9 mouse cellular contexts compared by ENCODE assay signal in genomic region chr16:30120330-30121265, GRCm38 (mm10). TPM values are rescaled to one million over a fixed set of nuclear protein-coding genes. Genes with fewer than 3 reads are reported as not detected.
A peak's percentile ranks its signal among the peaks of the same experiment; 100 is the strongest.
DNase-seq lines count a peak whose midpoint lies in the region; ATAC-seq and TF ChIP-seq lines count a peak whose summit lies in the region.
"Had no signal": no experiment of that assay in that cellular context is flagged by ENCODE, and none has a peak within 500 bp of the region (broad histone marks: within the 10 kb centered on the region; RNA-seq: fewer than 3 reads in every experiment).

No protein-coding gene starts in this region.

- H3K4me3 ChIP-seq in intestine, embryonic 14.5 days (ENCODE audit: low read depth, low read length): no peak overlapping the region
- H3K4me3 ChIP-seq in intestine, postnatal 0 days (ENCODE audit: low read depth, low read length): no peak overlapping the region
- H3K4me3 ChIP-seq in hindbrain, embryonic 15.5 days: peak overlapping the region; percentile 13; the same call in 1 of the 2 replicates
- H3K4me3 ChIP-seq in neural tube, embryonic 11.5 days (ENCODE audit: low read depth, low read length): no peak overlapping the region

- H3K36me3 ChIP-seq in intestine, embryonic 14.5 days (ENCODE audit: control insufficient read depth, insufficient read depth, low read length): no peaks in the 10 kb centered on the region
- no peaks in the 10 kb centered on the region for H3K36me3 ChIP-seq in intestine, postnatal 0 days (ENCODE audit: control insufficient read depth, insufficient read depth)
- H3K36me3 ChIP-seq in hindbrain, embryonic 15.5 days: no peaks in the 10 kb centered on the region
- H3K36me3 ChIP-seq in neural tube, embryonic 11.5 days (ENCODE audit: control insufficient read depth, insufficient read depth, low read length): no peaks in the 10 kb centered on the region

- H3K9me3 ChIP-seq in intestine, embryonic 14.5 days (ENCODE audit: control insufficient read depth, low read length): no peaks in the 10 kb centered on the region
- H3K9me3 ChIP-seq in intestine, postnatal 0 days (ENCODE audit: control insufficient read depth): no peaks in the 10 kb centered on the region
- H3K9me3 ChIP-seq in hindbrain, embryonic 15.5 days: no peaks in the 10 kb centered on the region
- no peaks in the 10 kb centered on the region for H3K9me3 ChIP-seq in neural tube, embryonic 11.5 days (ENCODE audit: control insufficient read depth, low read length)

- H3K9ac ChIP-seq in intestine, embryonic 14.5 days (ENCODE audit: low read length): no peak overlapping the region
- no peak overlapping the region for H3K9ac ChIP-seq in intestine, postnatal 0 days (ENCODE audit: low read depth, low read length)
- no peak overlapping the region for H3K9ac ChIP-seq in hindbrain, embryonic 15.5 days
- H3K9ac ChIP-seq in neural tube, embryonic 11.5 days (ENCODE audit: low read length): no peak overlapping the region

- H3K27ac ChIP-seq in intestine, embryonic 14.5 days (ENCODE audit: low read depth): no peak overlapping the region
- H3K27ac ChIP-seq in intestine, postnatal 0 days (ENCODE audit: low read depth, low read length): no peak overlapping the region
- no peak overlapping the region for H3K27ac ChIP-seq in hindbrain, embryonic 15.5 days (replicated peaks)
- 0 out of 2 replicates have a peak overlapping the region, but pooled peaks have one; percentile 42 for H3K27ac ChIP-seq in neural tube, embryonic 11.5 days (ENCODE audit: low read depth, low read length)

- TF ChIP-seq CTCF in intestine, postnatal 0 days (IDR thresholded peaks at IDR 0.05; ENCODE audit: low read depth): no peak

- H3K4me1 ChIP-seq in intestine, embryonic 14.5 days (replicated peaks; ENCODE audit: control insufficient read depth, insufficient read depth, low read length): peaks cover 23% of the 10 kb centered on the region
- H3K4me1 ChIP-seq in intestine, postnatal 0 days (replicated peaks; ENCODE audit: control insufficient read depth, insufficient read depth, low read length): no peaks in the 10 kb centered on the region
- peaks cover 18% of the 10 kb centered on the region for H3K4me1 ChIP-seq in hindbrain, embryonic 15.5 days (replicated peaks)
- peaks cover 30% of the 10 kb centered on the region for H3K4me1 ChIP-seq in neural tube, embryonic 11.5 days (ENCODE audit: control insufficient read depth, insufficient read depth, low read length)

- 0 out of 2 replicates have a peak, but pooled peaks have one; percentile 34 for ATAC-seq in intestine, embryonic 14.5 days (replicated peaks; ENCODE audit: low FRiP score, low TSS enrichment, low read depth)
- no peak for ATAC-seq in intestine, postnatal 0 days
- ATAC-seq in hindbrain, embryonic 15.5 days (ENCODE audit: low FRiP score, low read depth): no peak
- peak; percentile 86 for ATAC-seq in neural tube, embryonic 11.5 days (ENCODE audit: insufficient read depth, low FRiP score, low TSS enrichment)

- peak overlapping the region; percentile 34 for H3K4me2 ChIP-seq in intestine, embryonic 14.5 days (ENCODE audit: low read length)
- H3K4me2 ChIP-seq in intestine, postnatal 0 days (replicated peaks; ENCODE audit: low read depth): no peak overlapping the region
- H3K4me2 ChIP-seq in hindbrain, embryonic 15.5 days: peak overlapping the region; percentile 41
- H3K4me2 ChIP-seq in neural tube, embryonic 11.5 days (ENCODE audit: low read depth): peak overlapping the region; percentile 28

- no peak for DNase-seq in intestine, embryonic 14.5 days (ENCODE audit: low spot score)
- peak; percentile 68 for DNase-seq in embryo, embryonic 9.5 days (ENCODE audit: extremely low spot score)
- peak; percentile 75 for DNase-seq in neural tube, embryonic 11.5 days (ENCODE audit: low spot score)
- no peak for DNase-seq in left cerebral cortex, adult 9 months (ENCODE audit: low spot score in 2 of 2)
- no peak for DNase-seq in adrenal gland, adult 18-20 months (ENCODE audit: low spot score in 2 of 2)
- no peak for DNase-seq in right cerebral cortex, postnatal 36 days (ENCODE audit: low spot score in 2 of 2)
- DNase-seq: thymus, postnatal 25 days had no signal

- H3K27me3 ChIP-seq in intestine, embryonic 14.5 days (replicated peaks; ENCODE audit: control insufficient read depth, insufficient read depth, low read length): no peaks in the 10 kb centered on the region
- H3K27me3 ChIP-seq in intestine, postnatal 0 days (replicated peaks; ENCODE audit: control insufficient read depth, insufficient read depth, low read length): no peaks in the 10 kb centered on the region
- H3K27me3 ChIP-seq in hindbrain, embryonic 15.5 days: peaks cover 76% of the 10 kb centered on the region
- 0 out of 2 replicates have a peak, but pooled peaks cover 3% of the 10 kb centered on the region for H3K27me3 ChIP-seq in neural tube, embryonic 11.5 days (ENCODE audit: control insufficient read depth, insufficient read depth, low read length)

- 19% methylated on average over 30 of the region's 30 CpGs for WGBS in intestine, embryonic 14.5 days
- 34% methylated on average over 30 of the region's 30 CpGs for WGBS in intestine, postnatal 0 days
- 6% methylated on average over 30 of the region's 30 CpGs for WGBS in hindbrain, embryonic 15.5 days
- WGBS in neural tube, embryonic 11.5 days: 1% methylated on average over 30 of the region's 30 CpGs

RNA-seq across cellular contexts. Expression of gene Hes1, which starts 56.4 kb away (rescaled TPM):
- polyA plus RNA-seq in intestine, embryonic 14.5 days (2014; fragmentation: Nextera tagmentation; extraction: Ambion mirVana): 61.0 and 67.2 TPM in 2 replicates
- polyA plus RNA-seq in intestine, postnatal 0 days (2015; fragmentation: Nextera tagmentation; extraction: Ambion mirVana): 44.0 and 52.9 TPM in 2 replicates
- polyA plus RNA-seq in hindbrain, embryonic 15.5 days (2015; fragmentation: Nextera tagmentation; extraction: Ambion mirVana): 14.5 and 17.0 TPM in 2 replicates
- polyA plus RNA-seq in neural tube, embryonic 11.5 days (2014; fragmentation: Nextera tagmentation; extraction: Ambion mirVana): 56.8 and 57.3 TPM in 2 replicates
- 10 to 100 TPM; 21.0 to 31.1 TPM for total RNA-seq in adrenal gland, adult 18-20 months (2021)

Comparison
In these comparisons a context has a peak if more than half of its experiments do, and no peak if none do; other contexts are left out.
1. ATAC-seq: peak in intestine, embryonic 14.5 days (single experiment) and neural tube, embryonic 11.5 days (single experiment); none in intestine, postnatal 0 days (single experiment) and hindbrain, embryonic 15.5 days (single experiment).
2. DNase-seq: peak in embryo, embryonic 9.5 days (single experiment) and neural tube, embryonic 11.5 days (single experiment); none in intestine, embryonic 14.5 days (single experiment), left cerebral cortex, adult 9 months (0 of 2), adrenal gland, adult 18-20 months (0 of 2) and right cerebral cortex, postnatal 36 days (0 of 2).